Mouse (Mus musculus) cerebellum, postnatal 10 days (tissue): Measurements from ENCODE around the gene Gja3.
"Not testable (repeated sequence)": the region's sequence is repeated elsewhere in the genome, so short reads cannot be mapped to it uniquely, and the experiment has no call there.

Source experiments
- DNase-seq, 2 experiments: peaks; one replicate each; pipeline ENCODE4 v3.0.0; 2021; ENCODE audit warnings: mixed read lengths in 2 of 2

Gja3 gene

DNA sequence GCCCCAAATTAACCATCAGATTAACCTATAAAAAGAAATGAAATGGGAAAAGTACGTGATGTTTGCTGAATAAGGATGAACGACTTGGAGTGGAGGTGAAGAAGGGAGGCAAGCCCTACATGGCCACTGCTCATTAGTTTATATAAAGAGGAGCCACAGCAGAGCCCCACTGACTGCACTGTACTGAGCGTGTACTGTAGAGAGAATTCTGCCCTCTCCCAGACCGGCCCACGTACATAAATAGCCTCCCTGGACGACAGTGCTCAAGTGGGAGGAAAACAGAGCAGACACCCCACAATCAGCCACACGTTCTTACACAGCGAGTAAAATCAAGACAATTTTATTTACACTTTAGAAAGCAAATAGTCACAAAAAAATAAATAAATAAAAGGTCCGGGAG, 23.8 kb downstream of the Gja3 start:
- DNase-seq, result no peak

GRCm38 (mm10) chr14:57032850-57033249, 25.1 kb downstream of the Gja3 start:
- no peak for DNase-seq

GRCm38 (mm10) chr14:57018436-57018835, 39.5 kb downstream of the Gja3 start:
- no peak for DNase-seq

- not testable (repeated sequence) for DNase-seq
Observed at GRCm38 (mm10) chr14:57016806-57017205, 41.1 kb downstream of the Gja3 start.

DNA sequence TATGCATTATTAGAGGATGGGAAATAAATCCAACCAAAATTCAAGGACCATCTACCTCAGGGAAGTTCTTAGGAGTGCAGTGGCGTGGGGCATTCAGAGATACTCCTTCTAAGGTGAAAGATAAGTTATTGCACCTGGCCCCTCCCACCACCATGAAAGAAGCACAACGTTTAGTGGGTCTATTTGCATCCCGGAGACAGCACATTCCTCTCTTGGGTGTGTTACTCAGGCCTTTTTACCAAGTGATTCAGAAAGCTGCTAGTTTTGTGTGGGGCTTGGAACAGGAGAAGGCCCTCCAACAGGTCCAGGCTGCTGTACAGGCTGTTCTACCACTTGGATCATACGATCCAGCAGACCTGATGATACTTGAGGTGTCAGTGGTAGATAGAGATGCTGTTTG, 69.3 kb downstream of the Gja3 start:
- no peak for DNase-seq
